Comparison of ENCODE assay signal across 21 mouse cellular contexts in the genomic region with DNA sequence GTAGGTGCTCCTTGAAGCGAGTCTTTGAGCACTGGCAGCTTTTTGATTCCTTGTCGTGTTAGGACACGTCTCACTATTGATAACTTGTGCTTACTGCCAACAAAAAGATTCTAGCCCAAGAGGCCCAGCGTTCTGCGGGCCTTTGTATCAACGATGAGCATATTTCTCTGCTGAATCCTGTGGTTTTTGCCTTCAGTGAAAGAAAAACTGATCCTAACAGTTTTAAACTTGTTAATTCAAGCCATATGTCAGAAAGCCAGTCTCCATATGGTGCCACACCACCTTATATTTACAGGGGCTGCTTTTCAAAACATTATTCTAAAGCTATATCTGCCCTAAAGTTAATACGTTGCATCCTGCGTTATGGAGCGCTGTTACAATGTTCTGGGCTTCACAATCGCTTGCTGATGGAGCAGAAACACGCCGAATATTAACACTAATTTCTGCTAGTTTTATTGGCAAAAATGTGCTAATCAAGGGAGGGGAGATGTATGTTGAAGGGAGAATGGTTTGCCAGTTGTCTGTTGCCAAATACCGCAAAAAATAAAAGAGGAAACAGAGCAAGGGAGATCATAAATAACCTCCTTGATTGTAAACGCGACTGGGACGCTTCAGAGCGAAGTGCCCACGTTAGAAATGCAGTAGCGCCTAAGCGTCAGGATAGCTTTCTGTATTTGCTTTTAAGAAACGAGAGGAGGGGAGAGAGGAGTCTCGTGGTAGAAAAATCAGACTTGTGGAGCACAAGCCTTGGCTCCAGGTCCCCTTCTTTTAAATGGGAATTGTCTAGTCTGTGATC.
DNase-seq lines count a peak whose midpoint lies in the region; ATAC-seq and TF ChIP-seq lines count a peak whose summit lies in the region.
"Had no signal": no experiment of that assay in that cellular context is flagged by ENCODE, and none has a peak within 500 bp of the region (broad histone marks: within the 10 kb centered on the region; RNA-seq: fewer than 3 reads in every experiment).

No protein-coding gene starts in this region.

- H3K27me3 ChIP-seq in forebrain, embryonic 13.5 days = no peaks in the 10 kb centered on the region
- no peaks in the 10 kb centered on the region for H3K27me3 ChIP-seq in forebrain, embryonic 10.5 days (ENCODE audit: poor library complexity, severe bottlenecking)
- no peaks in the 10 kb centered on the region for H3K27me3 ChIP-seq in embryonic facial prominence, embryonic 14.5 days (replicated peaks; ENCODE audit: control insufficient read depth, insufficient read depth, low read length)
- H3K27me3 ChIP-seq in limb, embryonic 11.5 days (ENCODE audit: control insufficient read depth, insufficient read depth, low read length) = no peaks in the 10 kb centered on the region
- H3K27me3 ChIP-seq: liver, embryonic 12.5 days; lung, embryonic 15.5 days; midbrain, embryonic 12.5 days had no signal

- no peaks in the 10 kb centered on the region for H3K36me3 ChIP-seq in forebrain, embryonic 13.5 days (ENCODE audit: poor library complexity, severe bottlenecking)
- H3K36me3 ChIP-seq in forebrain, embryonic 10.5 days (replicated peaks) = no peaks in the 10 kb centered on the region
- H3K36me3 ChIP-seq in embryonic facial prominence, embryonic 14.5 days (ENCODE audit: control insufficient read depth, insufficient read depth, low read length) = no peaks in the 10 kb centered on the region
- no peaks in the 10 kb centered on the region for H3K36me3 ChIP-seq in limb, embryonic 11.5 days (ENCODE audit: control insufficient read depth, insufficient read depth, low read length)
- H3K36me3 ChIP-seq: liver, embryonic 12.5 days; lung, embryonic 15.5 days; midbrain, embryonic 12.5 days had no signal

- peak; percentile 58 for ATAC-seq in forebrain, embryonic 13.5 days
- no peak for ATAC-seq in embryonic facial prominence, embryonic 14.5 days (ENCODE audit: low read depth)
- no peak for ATAC-seq in limb, embryonic 11.5 days (ENCODE audit: insufficient number of reproducible peaks, low FRiP score, low TSS enrichment, low read depth)
- no peak for ATAC-seq in cerebellum, adult (ENCODE audit: insufficient number of reproducible peaks, low FRiP score, low TSS enrichment)
- ATAC-seq: liver, embryonic 12.5 days had no signal

- peaks cover 11% of the 10 kb centered on the region for H3K4me1 ChIP-seq in forebrain, embryonic 13.5 days
- H3K4me1 ChIP-seq in forebrain, embryonic 10.5 days = 0 out of 2 replicates have a peak, but pooled peaks cover 3% of the 10 kb centered on the region
- peaks cover 10% of the 10 kb centered on the region for H3K4me1 ChIP-seq in embryonic facial prominence, embryonic 14.5 days (ENCODE audit: control insufficient read depth, insufficient read depth, low read length)
- H3K4me1 ChIP-seq in limb, embryonic 11.5 days (ENCODE audit: control insufficient read depth, insufficient read depth, low read length) = peaks cover 6% of the 10 kb centered on the region; the same call in 1 of the 2 replicates
- H3K4me1 ChIP-seq in lung, adult 2 months (ENCODE audit: control insufficient read depth, insufficient read depth, low read length) = no peaks in the 10 kb centered on the region
- H3K4me1 ChIP-seq: liver, embryonic 12.5 days; lung, embryonic 15.5 days; midbrain, embryonic 12.5 days had no signal

- WGBS in forebrain, embryonic 13.5 days = 72% methylated on average over 22 of the region's 22 CpGs
- WGBS in forebrain, embryonic 10.5 days = 76% methylated on average over 22 of the region's 22 CpGs
- WGBS in embryonic facial prominence, embryonic 14.5 days = 33% methylated on average over 22 of the region's 22 CpGs
- 20% methylated on average over 22 of the region's 22 CpGs for WGBS in limb, embryonic 11.5 days
- 63% methylated on average over 22 of the region's 22 CpGs for WGBS in lung, adult 2 months

- peak overlapping the region; percentile 49 for H3K27ac ChIP-seq in forebrain, embryonic 13.5 days
- no peak overlapping the region for H3K27ac ChIP-seq in forebrain, embryonic 10.5 days
- no peak overlapping the region; the same call in 1 of the 2 replicates for H3K27ac ChIP-seq in embryonic facial prominence, embryonic 14.5 days (replicated peaks; ENCODE audit: low read depth, low read length)
- no peak overlapping the region for H3K27ac ChIP-seq in limb, embryonic 11.5 days (replicated peaks; ENCODE audit: low read depth, low read length)
- H3K27ac ChIP-seq: liver, embryonic 12.5 days; lung, embryonic 15.5 days; macrophage; midbrain, embryonic 12.5 days had no signal

- no peak for DNase-seq in forebrain, embryonic 10.5 days (ENCODE audit: extremely low spot score, low spot score)
- peak; percentile 79 for DNase-seq in NIH3T3 (ENCODE audit: low read depth)
- DNase-seq in embryonic facial prominence, embryonic 14.5 days (ENCODE audit: low spot score) = peak; percentile 64
- peak; percentile 41 for DNase-seq in limb, embryonic 11.5 days (ENCODE audit: low spot score)
- DNase-seq in cerebellum, postnatal 14 days = no peak
- DNase-seq in lung, adult 2 months = no peak
- DNase-seq: adrenal gland, postnatal 36 days; cerebellum, adult 9-11 months; gastrocnemius, postnatal 36 days; kidney, adult 2 months; kidney, postnatal 14 days; right cerebral cortex, postnatal 4 days; thymus, postnatal 4 days had no signal

- no peaks in the 10 kb centered on the region for H3K9me3 ChIP-seq in forebrain, embryonic 13.5 days (replicated peaks)
- no peaks in the 10 kb centered on the region for H3K9me3 ChIP-seq in forebrain, embryonic 10.5 days
- H3K9me3 ChIP-seq in embryonic facial prominence, embryonic 14.5 days (ENCODE audit: control insufficient read depth, low read length) = no peaks in the 10 kb centered on the region
- H3K9me3 ChIP-seq in limb, embryonic 11.5 days (ENCODE audit: control insufficient read depth, low read length) = no peaks in the 10 kb centered on the region
- H3K9me3 ChIP-seq: liver, embryonic 12.5 days; lung, embryonic 15.5 days; midbrain, embryonic 12.5 days had no signal

- no peak overlapping the region for H3K4me3 ChIP-seq in forebrain, embryonic 13.5 days
- H3K4me3 ChIP-seq in forebrain, embryonic 10.5 days = no peak overlapping the region
- peak overlapping the region; percentile 12; the same call in 1 of the 2 replicates for H3K4me3 ChIP-seq in embryonic facial prominence, embryonic 14.5 days (ENCODE audit: low read depth, low read length)
- H3K4me3 ChIP-seq in limb, embryonic 11.5 days (ENCODE audit: low read depth, low read length) = no peak overlapping the region
- H3K4me3 ChIP-seq in lung, adult 2 months (replicated peaks; ENCODE audit: extremely low read depth, low read depth, low read length) = no peak overlapping the region
- H3K4me3 ChIP-seq: liver, embryonic 12.5 days; lung, embryonic 15.5 days; midbrain, embryonic 12.5 days; myocyte had no signal

- no peak for TF ChIP-seq POLR2A in lung, adult 2 months (IDR thresholded peaks at IDR 0.05; ENCODE audit: borderline replicate concordance, extremely low read depth, low read depth, low read length)

- H3K9ac ChIP-seq in forebrain, embryonic 13.5 days = no peak overlapping the region
- no peak overlapping the region for H3K9ac ChIP-seq in embryonic facial prominence, embryonic 14.5 days (ENCODE audit: low read depth, low read length)
- H3K9ac ChIP-seq in limb, embryonic 11.5 days (ENCODE audit: low read length) = no peak overlapping the region
- H3K9ac ChIP-seq: liver, embryonic 12.5 days; lung, embryonic 15.5 days; midbrain, embryonic 12.5 days had no signal

- no peak for TF ChIP-seq CTCF in lung, adult 2 months (IDR thresholded peaks at IDR 0.05; ENCODE audit: insufficient read depth, low read length)

- peak overlapping the region; percentile 10; the same call in 1 of the 2 replicates for H3K4me2 ChIP-seq in forebrain, embryonic 13.5 days
- H3K4me2 ChIP-seq in embryonic facial prominence, embryonic 14.5 days (ENCODE audit: low read depth, low read length) = peak overlapping the region; percentile 48
- peak overlapping the region; percentile 26; the same call in 1 of the 2 replicates for H3K4me2 ChIP-seq in limb, embryonic 11.5 days (ENCODE audit: low read depth, severe bottlenecking)
- H3K4me2 ChIP-seq: heart, embryonic 11.5 days; liver, embryonic 12.5 days; lung, embryonic 15.5 days; midbrain, embryonic 12.5 days had no signal

Comparison
In these comparisons a context has a peak if more than half of its experiments do, and no peak if none do; other contexts are left out.
1. DNase-seq: peak in NIH3T3 (single experiment), embryonic facial prominence, embryonic 14.5 days (single experiment) and limb, embryonic 11.5 days (single experiment); none in forebrain, embryonic 10.5 days (single experiment), cerebellum, postnatal 14 days (0 of 2) and lung, adult 2 months (single experiment).
2. Peak in every context shown above with its lines, with median percentiles within 50 percentile points of each other: H3K4me2 ChIP-seq.